Mouse (Mus musculus): ENCODE results near the gene 9130019O22Rik. TPM values are rescaled to one million over a fixed set of nuclear protein-coding genes. Genes with fewer than 3 reads are reported as not detected.

9130019O22Rik gene
- polyA plus RNA-seq, 1 experiment = 5.1 TPM

DNA sequence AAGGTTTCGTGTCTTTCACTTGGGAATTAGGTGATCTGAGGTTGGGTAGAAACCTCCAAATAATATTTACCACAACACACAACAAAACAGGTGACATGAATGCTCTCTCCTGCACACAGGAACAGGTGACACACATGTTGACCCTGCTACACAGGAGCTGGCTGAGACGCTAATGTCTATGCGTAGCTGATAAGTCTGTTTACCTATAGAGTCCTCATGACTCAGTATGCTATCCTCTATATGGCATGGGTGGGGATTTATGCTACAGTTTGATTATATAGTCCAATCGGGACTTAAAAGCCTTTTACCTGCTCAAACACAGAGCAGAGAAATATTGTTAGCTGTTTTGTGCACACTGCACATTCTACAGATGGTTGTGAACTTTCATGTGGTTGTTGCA lies 26.7 kb downstream of the 9130019O22Rik start:
- TF ChIP-seq CTCF (IDR thresholded peaks at IDR 0.05; ENCODE audit: insufficient read depth, low read length) (no peak), POLR2A (IDR thresholded peaks at IDR 0.05; ENCODE audit: borderline replicate concordance, extremely low read depth, low read depth, low read length) (no peak)
- no peak for DNase-seq
- no peak overlapping the region for H3K4me3 ChIP-seq (replicated peaks; ENCODE audit: extremely low read depth, low read depth, low read length)
- no peaks in the 10 kb centered on the region; the same call in 1 of the 2 replicates for H3K4me1 ChIP-seq (ENCODE audit: control insufficient read depth, insufficient read depth, low read length)
- 55% methylated on average over 4 of the region's 4 CpGs for WGBS

DNA sequence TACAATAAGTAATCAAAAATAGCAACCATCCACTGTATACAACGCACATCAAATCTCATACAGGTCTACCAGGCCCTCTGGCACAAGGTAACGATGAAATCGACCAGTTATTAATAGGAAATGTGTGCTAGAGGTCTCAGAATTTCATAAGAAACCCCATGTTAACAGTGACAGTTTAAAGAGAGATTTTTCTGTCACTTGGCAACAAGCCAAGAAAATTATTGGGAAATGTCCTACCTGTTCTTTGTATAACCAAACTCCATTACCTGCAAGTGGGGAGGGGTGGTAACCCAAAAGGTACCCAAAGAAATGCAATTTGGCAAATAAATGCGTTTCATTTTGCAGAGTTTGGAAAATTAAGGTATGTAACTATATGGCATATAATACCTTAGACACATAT lies 28.5 kb downstream of the 9130019O22Rik start:
- no peak for DNase-seq
- Histone ChIP-seq H3K4me3 (replicated peaks; ENCODE audit: extremely low read depth, low read depth, low read length) (no peak overlapping the region), H3K4me1 (ENCODE audit: control insufficient read depth, insufficient read depth, low read length) (no peaks in the 10 kb centered on the region; the same call in 1 of the 2 replicates)
- WGBS = 66% methylated on average over 4 of the region's 4 CpGs
- TF ChIP-seq POLR2A (IDR thresholded peaks at IDR 0.05; ENCODE audit: borderline replicate concordance, extremely low read depth, low read depth, low read length) (no peak), CTCF (IDR thresholded peaks at IDR 0.05; ENCODE audit: insufficient read depth, low read length) (no peak)

DNA sequence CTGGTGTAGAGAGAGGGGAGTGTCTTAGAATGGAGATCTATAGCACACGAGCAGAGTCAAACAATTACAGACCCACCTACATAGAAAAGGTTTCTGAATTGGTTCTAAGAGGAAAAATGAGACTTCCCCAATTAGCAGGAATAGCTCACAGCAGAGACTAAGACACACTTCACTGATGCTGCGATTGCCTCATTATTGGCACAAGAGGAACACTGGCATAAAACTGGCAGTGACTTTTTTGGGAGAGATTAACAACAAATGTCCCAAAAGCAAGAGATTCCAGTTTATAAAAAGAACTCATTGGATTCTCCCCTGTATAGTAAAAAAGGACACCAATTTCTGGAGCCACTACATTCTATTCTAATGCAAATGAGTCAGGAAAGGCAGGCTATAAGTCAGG lies 29.1 kb downstream of the 9130019O22Rik start:
- Histone ChIP-seq H3K4me3 (replicated peaks; ENCODE audit: extremely low read depth, low read depth, low read length) (no peak overlapping the region), H3K4me1 (ENCODE audit: control insufficient read depth, insufficient read depth, low read length) (no peaks in the 10 kb centered on the region; the same call in 1 of the 2 replicates)
- 50% methylated on average over 2 of the region's 2 CpGs for WGBS
- DNase-seq = no peak
- TF ChIP-seq CTCF (IDR thresholded peaks at IDR 0.05; ENCODE audit: insufficient read depth, low read length) (no peak), POLR2A (IDR thresholded peaks at IDR 0.05; ENCODE audit: borderline replicate concordance, extremely low read depth, low read depth, low read length) (no peak)

DNA sequence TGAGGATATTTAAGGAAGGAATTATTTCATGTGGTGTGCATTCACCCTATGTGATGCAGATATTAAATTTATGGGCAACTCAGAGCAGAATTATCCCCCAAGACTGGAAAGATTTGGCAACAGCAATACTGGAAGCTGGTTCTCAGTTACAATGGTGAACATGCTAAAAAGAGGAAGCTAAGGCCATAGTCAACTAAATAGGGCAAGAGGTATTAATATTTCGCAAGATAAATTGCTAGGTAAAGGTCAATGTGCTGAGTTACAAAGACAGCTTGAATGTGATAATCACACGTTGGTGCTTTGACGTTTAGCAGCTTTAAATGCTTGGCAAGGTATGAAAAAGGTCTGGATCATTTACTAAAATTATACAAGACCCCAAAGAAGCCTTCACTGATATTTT lies 31.2 kb downstream of the 9130019O22Rik start:
- no peak for DNase-seq
- Histone ChIP-seq H3K4me3 (replicated peaks; ENCODE audit: extremely low read depth, low read depth, low read length) (no peak overlapping the region), H3K4me1 (ENCODE audit: control insufficient read depth, insufficient read depth, low read length) (no peaks in the 10 kb centered on the region)
- 64% methylated on average over 3 of the region's 3 CpGs for WGBS
- TF ChIP-seq CTCF (IDR thresholded peaks at IDR 0.05; ENCODE audit: insufficient read depth, low read length) = no peak
- no peak for TF ChIP-seq POLR2A (IDR thresholded peaks at IDR 0.05; ENCODE audit: borderline replicate concordance, extremely low read depth, low read depth, low read length)

DNA sequence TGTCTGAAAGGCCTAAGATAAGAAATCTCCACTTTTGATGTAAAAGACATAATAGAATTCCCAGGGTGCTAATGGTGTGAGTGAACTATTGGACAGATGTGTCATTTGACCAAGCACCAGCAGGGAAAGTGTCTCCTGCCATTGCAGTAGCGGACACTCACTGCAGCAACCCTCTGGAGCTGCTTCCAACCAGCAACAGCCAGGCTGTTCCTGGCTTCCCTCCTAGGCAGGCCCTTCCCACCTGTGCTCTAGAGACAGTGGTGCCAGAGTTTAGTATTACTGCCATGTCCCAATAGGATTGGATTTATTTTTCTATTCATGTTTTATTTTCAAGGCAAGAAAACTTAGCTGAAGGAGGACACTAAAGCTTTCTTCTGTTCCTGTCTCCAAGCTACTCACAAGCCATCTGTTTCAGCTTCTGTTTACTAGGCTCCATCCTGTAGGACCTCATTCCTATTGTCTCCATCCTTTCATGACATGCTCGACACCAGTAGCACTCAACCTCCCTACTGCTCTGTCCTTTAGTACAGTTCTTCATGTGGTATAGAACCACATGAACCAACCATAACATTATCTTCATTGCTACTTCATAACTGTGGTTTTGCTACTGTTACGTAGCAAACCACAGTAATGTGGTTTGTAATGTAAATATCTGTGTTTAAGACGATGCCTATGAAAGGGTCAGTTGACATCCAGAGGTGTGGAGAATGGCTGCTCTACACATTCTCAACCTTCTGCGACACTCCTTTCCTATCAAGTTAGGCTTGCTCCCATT lies 35.5 kb downstream of the 9130019O22Rik start:
- no peak for DNase-seq
- 72% methylated on average over 5 of the region's 5 CpGs for WGBS
- H3K4me3 ChIP-seq (replicated peaks; ENCODE audit: extremely low read depth, low read depth, low read length) = no peak overlapping the region
- no peaks in the 10 kb centered on the region; the same call in 1 of the 2 replicates for H3K4me1 ChIP-seq (ENCODE audit: control insufficient read depth, insufficient read depth, low read length)
- TF ChIP-seq CTCF (IDR thresholded peaks at IDR 0.05; ENCODE audit: insufficient read depth, low read length) (no peak), POLR2A (IDR thresholded peaks at IDR 0.05; ENCODE audit: borderline replicate concordance, extremely low read depth, low read depth, low read length) (no peak)

DNA sequence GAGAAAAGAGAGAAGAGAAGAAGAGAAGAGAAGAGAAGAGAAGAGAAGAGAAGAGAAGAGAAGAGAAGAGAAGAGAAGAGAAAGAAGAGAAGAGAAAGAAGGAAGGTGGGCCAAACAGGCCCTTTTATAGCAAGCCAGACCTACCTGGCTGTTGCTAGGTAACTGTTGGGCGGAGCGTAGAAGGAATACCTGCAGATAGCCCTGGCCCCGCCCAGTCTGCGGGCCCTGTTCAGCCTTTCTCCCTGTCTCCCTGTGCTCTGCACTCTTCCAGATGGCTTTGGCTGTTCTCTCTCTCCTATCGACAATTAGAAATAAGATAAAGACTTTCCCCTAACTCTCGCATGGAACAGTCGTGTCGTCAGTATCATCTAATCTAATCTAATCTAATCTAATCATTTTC lies 40.3 kb downstream of the 9130019O22Rik start:
- Histone ChIP-seq H3K4me3 (replicated peaks; ENCODE audit: extremely low read depth, low read depth, low read length) (no peak overlapping the region), H3K4me1 (ENCODE audit: control insufficient read depth, insufficient read depth, low read length) (no peaks in the 10 kb centered on the region; the same call in 1 of the 2 replicates)
- TF ChIP-seq POLR2A (IDR thresholded peaks at IDR 0.05; ENCODE audit: borderline replicate concordance, extremely low read depth, low read depth, low read length) (no peak), CTCF (IDR thresholded peaks at IDR 0.05; ENCODE audit: insufficient read depth, low read length) (no peak)
- 34% methylated on average over 8 of the region's 8 CpGs for WGBS
- peak; percentile 64 for DNase-seq

DNA sequence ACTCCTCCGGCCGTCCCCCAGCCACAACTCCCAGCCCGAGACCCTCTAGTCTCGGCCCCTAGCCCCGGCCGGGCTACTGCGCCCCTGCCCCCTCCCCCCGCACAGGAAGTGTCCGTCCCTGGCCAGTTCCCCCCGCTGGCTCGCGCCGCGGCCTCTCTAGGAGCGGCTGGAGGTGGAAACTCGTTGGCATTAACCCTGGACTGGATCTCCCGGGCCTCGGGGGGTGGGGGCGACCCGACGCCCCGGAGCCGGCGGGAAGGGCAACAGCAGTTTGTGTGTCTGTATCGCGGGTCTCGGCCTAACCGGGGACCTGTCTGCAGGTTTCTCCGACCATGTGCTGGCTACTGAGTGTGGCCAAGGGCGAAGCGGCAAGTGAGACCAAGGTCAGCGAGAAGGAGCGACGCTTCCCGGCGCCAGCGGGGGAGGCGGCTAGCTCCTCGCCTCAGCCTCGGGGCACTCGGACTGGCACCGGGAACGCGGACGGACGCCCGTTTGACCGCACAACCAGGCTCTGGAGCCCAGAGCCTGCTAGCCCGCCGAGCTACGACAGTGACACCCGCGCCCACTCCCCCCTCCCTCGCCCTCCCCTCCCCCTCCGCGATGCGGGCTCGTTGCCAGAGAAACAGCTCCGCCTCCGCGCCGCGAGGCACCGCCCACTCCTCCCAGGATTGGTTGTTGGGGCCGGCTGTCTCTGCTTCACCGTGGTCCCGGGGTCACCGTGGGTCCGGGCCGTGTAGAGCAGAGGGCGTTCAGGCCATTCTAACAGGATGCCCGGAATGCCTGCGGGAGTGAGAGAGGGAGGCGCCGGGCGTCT lies 41.2 kb downstream of the 9130019O22Rik start, which contains the start of gene Zfp768:
Gene Zfp768, minus strand, starts transcription at position 78 of the 814 bp plus-strand sequence.
- peak; percentile 96 for DNase-seq
- Histone ChIP-seq H3K4me1 (ENCODE audit: control insufficient read depth, insufficient read depth, low read length) (no peaks in the 10 kb centered on the region; the same call in 1 of the 2 replicates), H3K4me3 (replicated peaks; ENCODE audit: extremely low read depth, low read depth, low read length) (peak within 1 kb of the TSS; percentile 89)
- under 1% methylated on average over 73 of the region's 76 CpGs for WGBS
- TF ChIP-seq POLR2A (IDR thresholded peaks at IDR 0.05; ENCODE audit: borderline replicate concordance, extremely low read depth, low read depth, low read length) = peak; percentile 74; the same call in 1 of the 2 replicates
- no peak for TF ChIP-seq CTCF (IDR thresholded peaks at IDR 0.05; ENCODE audit: insufficient read depth, low read length)

DNA sequence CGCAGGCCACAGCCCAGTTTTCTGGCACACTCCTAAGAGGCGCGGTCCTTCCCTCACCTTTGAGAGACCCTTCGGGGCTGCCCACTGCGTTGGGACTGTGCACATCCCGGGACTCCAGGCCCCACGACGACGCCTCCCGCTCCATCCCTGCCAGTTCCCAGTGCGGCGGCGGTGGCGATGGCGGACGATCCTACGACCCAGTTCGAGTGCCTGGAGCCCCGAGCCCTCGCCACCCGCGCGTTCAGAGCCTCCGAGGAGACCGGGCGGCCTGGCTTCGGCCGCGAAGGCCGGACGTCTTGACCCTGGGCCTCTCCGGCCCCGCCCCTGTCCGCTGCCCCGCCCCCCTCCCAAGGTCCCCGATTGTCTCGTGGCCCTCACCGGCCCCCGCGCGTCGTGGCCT lies 41.9 kb downstream of the 9130019O22Rik start:
- Histone ChIP-seq H3K4me1 (ENCODE audit: control insufficient read depth, insufficient read depth, low read length) (no peaks in the 10 kb centered on the region; the same call in 1 of the 2 replicates), H3K4me3 (replicated peaks; ENCODE audit: extremely low read depth, low read depth, low read length) (peak overlapping the region; percentile 89)
- no peak for DNase-seq
- TF ChIP-seq CTCF (IDR thresholded peaks at IDR 0.05; ENCODE audit: insufficient read depth, low read length) (no peak), POLR2A (IDR thresholded peaks at IDR 0.05; ENCODE audit: borderline replicate concordance, extremely low read depth, low read depth, low read length) (no peak; the same call in 1 of the 2 replicates)
- WGBS = 1% methylated on average over 42 of the region's 42 CpGs

DNA sequence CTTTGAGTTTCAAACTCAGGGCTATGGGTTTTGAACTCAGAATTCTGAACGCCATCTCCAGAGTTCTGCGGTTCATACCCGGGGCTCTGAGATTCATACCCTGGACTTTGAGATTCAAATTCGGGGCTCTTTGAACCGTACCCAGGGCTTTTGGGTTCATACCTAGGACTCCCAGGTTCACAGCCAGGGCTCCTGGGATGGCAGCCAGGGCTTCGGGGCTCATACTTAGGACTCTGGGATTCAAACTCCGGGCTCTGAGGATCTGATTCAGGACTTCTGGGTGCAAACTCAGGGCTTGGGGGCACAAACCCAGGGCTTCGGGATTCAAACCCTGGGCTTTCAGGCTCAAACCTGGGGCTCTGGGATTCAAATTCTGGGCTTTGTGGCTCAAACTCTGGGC lies 42.6 kb downstream of the 9130019O22Rik start:
- no peaks in the 10 kb centered on the region; the same call in 1 of the 2 replicates for H3K4me1 ChIP-seq (ENCODE audit: control insufficient read depth, insufficient read depth, low read length)
- 82% methylated on average over 8 of the region's 8 CpGs for WGBS
- no peak overlapping the region for H3K4me3 ChIP-seq (replicated peaks; ENCODE audit: extremely low read depth, low read depth, low read length)
- no peak for DNase-seq
- TF ChIP-seq POLR2A (IDR thresholded peaks at IDR 0.05; ENCODE audit: borderline replicate concordance, extremely low read depth, low read depth, low read length) (no peak), CTCF (IDR thresholded peaks at IDR 0.05; ENCODE audit: insufficient read depth, low read length) (no peak)
